Mouse (Mus musculus) brain, embryonic 18.5 days (tissue): ENCODE data around the gene Anxa7.

Experiments
- DNase-seq: peaks from one replicate; pipeline ENCODE4 v3.0.0-alpha.2; 2012; ENCODE audit warnings: low read depth, low spot score

The Anxa7 gene

DNA sequence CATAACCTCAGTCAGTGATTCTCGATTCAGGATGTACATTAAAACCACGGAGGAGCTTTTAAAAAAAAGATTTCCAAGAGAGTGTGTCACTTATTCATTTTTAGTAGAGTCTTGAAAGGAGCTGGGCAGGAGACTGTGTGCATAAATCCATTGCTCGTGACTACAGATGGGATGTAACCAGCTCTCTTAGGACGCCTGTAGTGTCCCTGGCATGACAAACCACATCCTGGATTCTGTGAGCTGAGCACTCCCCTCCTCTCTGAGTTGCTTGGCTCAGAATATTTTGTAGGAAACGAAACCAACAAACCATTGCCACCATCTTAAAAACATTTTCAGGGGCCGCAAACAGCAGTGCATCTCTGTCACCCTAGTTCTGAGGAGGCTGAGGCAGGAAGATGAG lies 43.0 kb downstream of the Anxa7 start:
- DNase-seq: no peak

GRCm38 (mm10) chr14:20432420-20432819 lies 47.5 kb downstream of the Anxa7 start:
- no peak for DNase-seq

- DNase-seq: no peak
These were observed 48.2 kb downstream of the Anxa7 start for GRCm38 (mm10) chr14:20431726-20432125.

DNA sequence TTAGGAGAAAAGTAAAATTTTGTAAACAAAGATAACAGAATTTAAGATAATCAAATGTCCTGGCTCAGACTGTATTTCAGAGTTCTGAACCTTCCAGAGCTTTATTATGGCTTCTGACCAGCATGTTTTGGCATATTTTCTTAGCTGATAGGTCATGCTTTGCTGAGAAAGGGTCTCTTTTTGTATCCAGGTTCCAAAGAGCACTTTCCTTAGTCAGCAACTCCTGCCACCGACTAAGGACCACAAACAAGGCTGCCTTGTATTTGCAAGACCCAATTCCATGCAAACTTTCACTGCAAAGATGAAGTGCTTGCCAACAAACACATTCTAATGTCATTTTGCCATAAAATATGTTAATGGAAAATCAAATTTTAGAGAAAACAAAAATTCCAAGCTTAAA lies 50.1 kb downstream of the Anxa7 start:
- DNase-seq: no peak

DNA sequence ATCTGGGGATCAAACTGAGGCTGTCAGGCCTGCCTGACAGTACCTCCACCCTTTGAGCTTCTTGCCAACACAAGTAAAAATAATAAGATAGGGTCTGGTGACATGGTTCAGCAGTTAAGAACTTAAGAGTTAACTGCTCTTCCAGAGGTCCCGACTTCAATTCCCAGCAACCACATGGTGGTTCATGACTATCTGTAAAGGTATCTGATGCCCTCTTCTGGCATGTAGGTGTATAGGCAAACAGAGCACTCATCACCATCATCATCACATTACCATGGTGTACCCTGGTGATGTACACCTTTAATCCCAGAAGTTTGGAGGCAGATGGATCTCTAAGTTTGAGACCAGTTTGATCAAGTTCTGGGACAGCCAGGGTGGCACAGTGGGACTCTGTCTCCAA lies 51.3 kb downstream of the Anxa7 start:
- no peak for DNase-seq

DNA sequence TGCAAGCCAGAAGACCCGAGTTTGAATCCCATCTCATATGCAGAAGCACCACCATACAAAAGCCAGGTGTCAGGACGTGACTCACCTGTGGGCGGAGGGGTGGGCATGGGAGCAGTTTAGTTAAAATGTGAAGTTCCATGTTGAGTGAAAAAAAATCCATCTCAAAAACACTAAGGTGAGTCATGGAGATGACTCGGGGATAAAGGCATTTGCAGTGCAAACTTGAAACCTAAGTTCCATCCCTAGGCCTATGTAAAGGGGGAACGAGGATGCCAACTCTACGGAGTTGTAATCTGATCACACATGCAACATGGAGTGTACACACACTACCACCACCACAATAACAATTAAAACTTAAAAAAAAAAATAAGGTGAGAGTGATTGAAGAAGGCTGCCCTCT lies 56.9 kb downstream of the Anxa7 start:
- no peak for DNase-seq

GRCm38 (mm10) chr14:20422257-20422656 lies 57.7 kb downstream of the Anxa7 start:
- no peak for DNase-seq
